Mouse (Mus musculus) common myeloid progenitor, adult 5-6 weeks (primary cell): ENCODE measurements at regions not wholly inside any gene's neighbourhood (a gene's known extent, or its start where the extent isn't known, plus 50 kb on each side); places are given as distances from the start of the nearest gene placed in this dataset.
A peak's percentile ranks its signal among the peaks of the same experiment; 100 is the strongest.

Experiments
- ATAC-seq: replicated peaks from 2 replicates; pipeline ENCODE4 v1.8.0; 2016; ENCODE audit warnings: low read depth, mild to moderate bottlenecking, moderate TSS enrichment, inconsistent platforms; ENCODE audit not compliant: poor library complexity, severe bottlenecking

- ATAC-seq, result no peak
Measured at GRCm38 (mm10) chr3:154513566-154513965, 82.9 kb upstream of the Cryz start.

- ATAC-seq, result peak; percentile 59
Measured at GRCm38 (mm10) chr3:154510160-154510559, 86.4 kb upstream of the Cryz start.

GRCm38 (mm10) chr3:154509394-154509793, 87.1 kb upstream of the Cryz start:
- ATAC-seq, result peak; percentile 81

GRCm38 (mm10) chr3:154493387-154493920, 103.1 kb upstream of the Cryz start:
- no peak for ATAC-seq

GRCm38 (mm10) chr3:154472426-154472825, 124.1 kb upstream of the Cryz start:
- no peak for ATAC-seq

GRCm38 (mm10) chr3:154467581-154468374, 128.7 kb upstream of the Cryz start:
- ATAC-seq, result no peak

GRCm38 (mm10) chr3:154458208-154458607, 127.7 kb upstream of the Lhx8 start:
- no peak for ATAC-seq

GRCm38 (mm10) chr3:154453025-154453424, 122.6 kb upstream of the Lhx8 start:
- no peak for ATAC-seq

- ATAC-seq, result no peak
Measured at GRCm38 (mm10) chr3:154452585-154452984, 122.1 kb upstream of the Lhx8 start.

- no peak for ATAC-seq
Measured at GRCm38 (mm10) chr3:154451169-154451568, 120.7 kb upstream of the Lhx8 start.

- ATAC-seq, result no peak
Measured at GRCm38 (mm10) chr3:154443351-154444075, 113.1 kb upstream of the Lhx8 start.

GRCm38 (mm10) chr3:154441454-154441853, 111.0 kb upstream of the Lhx8 start:
- ATAC-seq, result no peak

GRCm38 (mm10) chr3:154440899-154441298, 110.4 kb upstream of the Lhx8 start:
- ATAC-seq, result no peak

GRCm38 (mm10) chr3:154430856-154431255, 100.4 kb upstream of the Lhx8 start:
- no peak for ATAC-seq

- no peak for ATAC-seq
Measured at GRCm38 (mm10) chr3:154429666-154430065, 99.2 kb upstream of the Lhx8 start.

- ATAC-seq, result no peak
Measured at GRCm38 (mm10) chr3:154424589-154424988, 94.1 kb upstream of the Lhx8 start.

GRCm38 (mm10) chr3:154421461-154421950, 91.0 kb upstream of the Lhx8 start:
- no peak for ATAC-seq

- no peak for ATAC-seq
Measured at GRCm38 (mm10) chr3:154418177-154418832, 87.8 kb upstream of the Lhx8 start.

- ATAC-seq, result no peak
Measured at GRCm38 (mm10) chr3:154414358-154414757, 83.9 kb upstream of the Lhx8 start.

- no peak for ATAC-seq
Measured at GRCm38 (mm10) chr3:154410292-154410691, 79.8 kb upstream of the Lhx8 start.

- no peak for ATAC-seq
Measured at GRCm38 (mm10) chr3:154402081-154402480, 71.6 kb upstream of the Lhx8 start.
